Mouse (Mus musculus) forebrain, embryonic 10.5 days (tissue): ENCODE measurements around the gene Mapk10. TPM values are rescaled to one million over a fixed set of nuclear protein-coding genes. Genes with fewer than 3 reads are reported as not detected.

Source experiments
- DNase-seq: peaks from one replicate; pipeline ENCODE4 v3.0.0-alpha.2; 2017; ENCODE audit warnings: low spot score; ENCODE audit errors: extremely low spot score
- H3K27ac ChIP-seq: fragments of 300-500 bp; sonication (generic); 2 replicates; pipeline ENCODE4 v1.5.1; 2016; ENCODE audit warnings: mild to moderate bottlenecking
- H3K27me3 ChIP-seq: fragments of 300-500 bp; sonication (generic); 2 replicates; pipeline ENCODE4 v1.6.1; 2016; ENCODE audit warnings: mild to moderate bottlenecking; ENCODE audit not compliant: poor library complexity, severe bottlenecking
- H3K36me3 ChIP-seq: fragments of 300-500 bp; sonication (generic); replicated peaks from 2 replicates; pipeline ENCODE4 v1.6.1; 2016; ENCODE audit warnings: mild to moderate bottlenecking, moderate library complexity
- H3K4me1 ChIP-seq: fragments of 300-500 bp; sonication (generic); 2 replicates; pipeline ENCODE4 v1.6.1; 2016
- H3K4me3 ChIP-seq: fragments of 300-500 bp; sonication (generic); 2 replicates; pipeline ENCODE4 v1.5.1; 2016; ENCODE audit warnings: mild to moderate bottlenecking, moderate library complexity
- H3K9me3 ChIP-seq: fragments of 300-500 bp; sonication (generic); 2 replicates; pipeline ENCODE4 v1.6.1; 2016; ENCODE audit warnings: mild to moderate bottlenecking, moderate library complexity
- WGBS: fragments of 180-500 bp; shearing (Covaris S2); methylation state at CpG from one replicate; pipeline ENCODE4 v1.1.7; 2016; 5-methylcytosine and 5-hydroxymethylcytosine counted together
- polyA plus RNA-seq: library from polyadenylated mRNA; unstranded; fragments of >200 nt; fragmentation: Nextera tagmentation; extraction: Ambion mirVana; gene quantifications from 2 replicates; pipeline ENCODE4 v1.2.1, GENCODE M21; 2016

Mapk10 gene
- polyA plus RNA-seq, 1 experiment from 2014 or later: 7.7 TPM

DNA sequence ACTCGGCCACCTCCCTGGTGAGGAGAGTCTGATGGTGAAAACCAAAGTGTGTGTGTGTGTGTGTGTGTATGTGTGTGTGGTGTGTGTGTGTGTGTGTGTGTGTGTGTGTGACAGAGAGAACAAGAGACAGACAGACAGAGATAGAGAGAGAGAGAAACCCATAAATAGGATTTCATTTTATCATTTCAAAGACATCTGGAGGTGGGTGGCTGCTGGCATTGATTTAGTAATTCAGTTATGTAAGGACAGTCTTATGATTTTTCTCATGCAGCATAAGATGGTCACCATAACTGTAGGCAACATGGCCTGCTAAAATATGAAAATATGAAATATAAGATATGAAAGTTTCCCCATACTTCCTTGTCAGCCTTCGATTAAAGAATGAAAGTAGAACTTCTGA, 117.0 kb downstream of the Mapk10 start:
- Histone ChIP-seq H3K27me3 (no peaks in the 10 kb centered on the region), H3K4me1 (no peaks in the 10 kb centered on the region)
- DNase-seq: no peak

DNA sequence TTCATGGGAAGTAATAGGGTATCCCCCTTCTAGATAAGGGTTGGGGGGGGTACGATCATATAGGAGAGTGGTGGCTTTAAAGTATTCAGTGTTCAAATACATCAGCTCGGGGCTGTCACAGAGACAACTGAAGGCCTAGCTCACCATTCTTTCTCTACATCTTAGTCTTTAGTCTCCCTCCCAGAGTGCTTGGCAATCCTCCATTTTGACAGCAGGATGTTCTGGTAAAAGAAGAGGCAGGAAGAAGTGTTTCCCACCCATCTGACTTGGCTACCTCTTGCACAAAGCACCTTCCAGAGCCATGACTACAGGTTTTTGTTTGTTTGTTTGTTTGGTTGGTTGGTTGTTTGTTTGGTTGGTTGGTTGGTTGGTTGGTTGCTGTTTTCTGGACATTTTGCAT, 125.3 kb downstream of the Mapk10 start:
- DNase-seq: no peak
- Histone ChIP-seq H3K4me1 (no peaks in the 10 kb centered on the region), H3K4me3 (no peak overlapping the region), H3K36me3 (no peaks in the 10 kb centered on the region), H3K9me3 (no peaks in the 10 kb centered on the region), H3K27ac (no peak overlapping the region), H3K27me3 (no peaks in the 10 kb centered on the region)
- 95% methylated on average over 2 of the region's 2 CpGs for WGBS

More for the DNA sequence above, 117.0 kb downstream of the Mapk10 start:
- Histone ChIP-seq H3K4me3 (no peak overlapping the region), H3K9me3 (no peaks in the 10 kb centered on the region), H3K27ac (no peak overlapping the region), H3K36me3 (no peaks in the 10 kb centered on the region)
- WGBS: 95% methylated on average over 2 of the region's 2 CpGs

GRCm38 (mm10) chr5:103075451-103075850, 135.7 kb downstream of the Mapk10 start:
- peaks cover 7% of the 10 kb centered on the region for H3K4me1 ChIP-seq
- no peak for DNase-seq
- WGBS: 54% methylated on average over 8 of the region's 8 CpGs
- no peaks in the 10 kb centered on the region for H3K9me3 ChIP-seq
- H3K4me3 ChIP-seq: no peak overlapping the region
- H3K27me3 ChIP-seq: no peaks in the 10 kb centered on the region
- H3K27ac ChIP-seq: no peak overlapping the region
- no peaks in the 10 kb centered on the region for H3K36me3 ChIP-seq

- Histone ChIP-seq H3K9me3 (no peaks in the 10 kb centered on the region), H3K27me3 (no peaks in the 10 kb centered on the region), H3K4me1 (peaks cover 7% of the 10 kb centered on the region), H3K4me3 (no peak overlapping the region), H3K36me3 (no peaks in the 10 kb centered on the region), H3K27ac (no peak overlapping the region)
- DNase-seq: no peak
- whole genome bisulfite sequencing: 60% methylated on average over 6 of the region's 6 CpGs
These were observed 138.8 kb downstream of the Mapk10 start for GRCm38 (mm10) chr5:103072200-103072825.

DNA sequence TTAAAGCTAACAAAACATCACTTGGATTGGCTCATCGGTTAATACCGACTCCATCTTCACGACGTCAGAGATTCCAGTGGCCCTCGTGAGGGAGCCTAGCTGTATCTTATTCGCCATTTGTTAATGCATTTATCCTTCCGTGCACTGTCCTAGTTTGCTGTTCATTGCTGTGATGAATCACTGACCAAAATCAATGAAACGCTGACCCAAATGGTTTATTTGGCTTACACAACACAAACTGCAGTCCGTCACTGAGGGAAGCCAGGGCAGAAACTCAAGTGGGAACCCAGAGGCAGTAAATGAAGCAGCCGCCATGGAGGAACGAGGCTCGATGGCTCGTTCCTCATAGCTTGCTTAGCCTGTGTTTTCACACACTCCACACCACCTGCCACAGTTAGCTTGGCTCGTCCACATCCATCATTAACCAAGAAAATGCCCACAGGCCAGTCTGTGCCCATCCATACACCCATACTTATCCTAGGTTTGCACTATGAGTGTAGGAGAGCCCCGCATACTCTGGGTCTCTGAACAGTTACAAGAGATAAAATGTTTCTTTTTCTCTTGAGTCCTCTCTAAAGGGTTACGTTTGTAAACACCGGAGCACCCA, 140.0 kb downstream of the Mapk10 start:
- 94% methylated on average over 17 of the region's 17 CpGs for WGBS
- Histone ChIP-seq H3K27ac (no peak overlapping the region), H3K4me1 (peaks cover 7% of the 10 kb centered on the region), H3K4me3 (no peak overlapping the region), H3K36me3 (no peaks in the 10 kb centered on the region), H3K9me3 (no peaks in the 10 kb centered on the region), H3K27me3 (no peaks in the 10 kb centered on the region)
- DNase-seq: no peak

DNA sequence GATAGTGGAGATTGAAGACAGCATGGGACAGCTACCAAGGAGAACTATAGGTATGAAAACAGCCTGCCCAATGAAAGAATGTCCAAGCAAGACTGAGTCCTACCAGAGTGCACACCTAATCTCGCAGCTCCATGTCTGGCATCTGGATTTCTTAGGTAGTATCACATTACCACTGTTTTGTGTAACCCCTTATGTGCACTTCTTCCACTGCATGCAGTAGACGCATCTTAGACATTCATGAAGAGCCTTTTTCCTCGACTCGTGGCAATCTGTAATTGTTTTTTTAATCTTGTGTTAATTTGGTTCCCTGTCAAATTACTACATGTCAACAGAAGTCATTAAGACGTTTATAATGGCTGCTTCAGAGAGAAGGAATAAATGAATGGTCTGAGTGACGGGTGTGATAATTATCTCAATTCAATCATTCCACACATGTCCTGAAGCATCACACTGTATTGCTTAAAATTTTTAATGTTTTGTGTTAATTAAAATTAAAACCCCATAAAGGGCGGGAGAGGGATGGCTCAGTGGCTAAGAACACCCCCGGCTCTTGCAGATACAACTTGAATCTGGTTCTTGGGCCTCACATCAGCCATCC, 160.7 kb downstream of the Mapk10 start:
- Histone ChIP-seq H3K4me1 (no peaks in the 10 kb centered on the region), H3K4me3 (no peak overlapping the region), H3K9me3 (no peaks in the 10 kb centered on the region), H3K27ac (no peak overlapping the region), H3K36me3 (no peaks in the 10 kb centered on the region), H3K27me3 (no peaks in the 10 kb centered on the region)
- no peak for DNase-seq
- WGBS: 78% methylated on average over 8 of the region's 8 CpGs

DNA sequence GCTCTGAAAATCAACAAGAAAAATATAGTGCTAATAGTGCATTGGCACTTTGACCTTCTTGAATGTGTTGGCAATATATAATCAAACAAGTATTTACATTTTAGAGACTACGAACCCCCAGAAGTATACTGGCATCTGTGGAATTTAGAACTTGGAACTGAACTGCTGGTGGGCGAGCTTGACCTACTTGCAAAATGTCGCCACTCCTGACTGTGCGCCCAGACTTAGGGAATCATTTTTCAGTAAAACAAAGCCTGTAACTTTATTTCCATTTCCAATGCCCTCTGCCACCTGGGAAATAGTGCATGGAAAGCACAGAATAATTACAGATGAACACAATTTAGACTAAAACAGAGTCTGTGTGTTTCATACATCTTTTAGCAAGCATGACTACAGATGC, 163.1 kb downstream of the Mapk10 start:
- no peak overlapping the region for H3K27ac ChIP-seq
- no peaks in the 10 kb centered on the region for H3K36me3 ChIP-seq
- no peaks in the 10 kb centered on the region for H3K9me3 ChIP-seq
- 89% methylated on average over 4 of the region's 4 CpGs for WGBS
- H3K4me1 ChIP-seq: no peaks in the 10 kb centered on the region
- no peak for DNase-seq
- H3K4me3 ChIP-seq: no peak overlapping the region
- H3K27me3 ChIP-seq: no peaks in the 10 kb centered on the region

DNA sequence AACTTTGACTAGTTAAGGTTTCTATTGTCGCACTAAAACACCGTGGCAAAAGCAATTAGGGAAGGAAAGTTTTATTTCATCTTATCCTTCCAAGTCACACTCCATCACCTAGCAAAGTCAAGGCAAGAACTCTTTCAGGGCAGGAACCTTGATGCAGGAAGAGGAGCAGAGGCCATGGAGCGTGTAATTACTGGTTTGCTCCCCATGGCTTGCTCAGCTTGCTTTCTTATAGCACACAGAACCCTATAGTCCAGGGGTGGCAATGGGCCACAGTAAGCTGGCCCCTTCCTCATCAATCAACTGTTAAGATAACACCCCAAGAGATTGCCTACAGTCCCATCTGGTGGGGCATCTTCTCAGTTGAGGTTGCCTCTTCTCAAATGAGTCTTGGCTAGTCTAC, 173.4 kb downstream of the Mapk10 start:
- WGBS: 94% methylated on average over 3 of the region's 3 CpGs
- Histone ChIP-seq H3K9me3 (no peaks in the 10 kb centered on the region), H3K36me3 (no peaks in the 10 kb centered on the region), H3K27me3 (no peaks in the 10 kb centered on the region), H3K4me1 (no peaks in the 10 kb centered on the region), H3K27ac (no peak overlapping the region), H3K4me3 (no peak overlapping the region)
- no peak for DNase-seq

DNA sequence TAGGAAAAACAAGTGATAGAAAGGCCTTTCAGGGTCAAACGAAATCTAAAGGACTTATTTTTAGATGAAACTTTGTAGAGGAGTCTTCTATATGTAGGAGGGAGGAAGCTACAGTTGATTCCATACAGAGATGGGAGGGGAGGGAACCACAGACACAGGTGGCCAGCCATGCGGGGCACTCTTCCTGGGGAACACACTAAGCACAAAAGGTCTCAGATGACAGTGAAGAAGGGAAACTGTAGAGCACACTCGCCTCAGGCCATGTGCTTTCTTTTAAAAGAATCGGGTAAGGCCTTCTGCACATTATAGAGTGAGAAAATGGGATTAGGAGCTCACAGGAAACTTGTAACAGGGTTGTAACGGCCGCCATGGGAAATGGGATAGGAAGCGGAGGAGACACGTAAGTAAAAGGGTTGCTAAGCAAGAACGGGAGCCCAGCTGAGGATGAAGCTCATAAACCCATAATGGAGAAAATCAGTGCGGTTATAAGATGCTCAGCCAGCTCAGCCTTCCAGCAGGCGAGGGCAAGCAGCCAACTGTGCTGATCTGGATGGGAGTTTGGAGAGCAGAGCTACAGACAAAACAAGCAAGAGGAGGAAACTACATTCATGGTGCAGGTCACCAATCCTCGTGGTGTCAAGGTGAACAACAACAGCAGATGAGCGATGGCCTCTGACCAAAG, 182.1 kb downstream of the Mapk10 start:
- Histone ChIP-seq H3K4me3 (no peak overlapping the region), H3K36me3 (no peaks in the 10 kb centered on the region), H3K4me1 (no peaks in the 10 kb centered on the region), H3K27ac (no peak overlapping the region), H3K27me3 (no peaks in the 10 kb centered on the region), H3K9me3 (no peaks in the 10 kb centered on the region; the same call in 1 of the 2 replicates)
- WGBS: 69% methylated on average over 13 of the region's 13 CpGs
- no peak for DNase-seq

GRCm38 (mm10) chr5:103022504-103023172, 188.5 kb downstream of the Mapk10 start:
- no peak for DNase-seq
- H3K4me1 ChIP-seq: peaks cover 23% of the 10 kb centered on the region
- H3K4me3 ChIP-seq: no peak overlapping the region
- H3K27me3 ChIP-seq: no peaks in the 10 kb centered on the region
- 77% methylated on average over 7 of the region's 7 CpGs for WGBS
- H3K27ac ChIP-seq: 0 out of 2 replicates have a peak overlapping the region, but pooled peaks have one; percentile 30
- no peaks in the 10 kb centered on the region; the same call in 1 of the 2 replicates for H3K9me3 ChIP-seq
- H3K36me3 ChIP-seq: no peaks in the 10 kb centered on the region

DNA sequence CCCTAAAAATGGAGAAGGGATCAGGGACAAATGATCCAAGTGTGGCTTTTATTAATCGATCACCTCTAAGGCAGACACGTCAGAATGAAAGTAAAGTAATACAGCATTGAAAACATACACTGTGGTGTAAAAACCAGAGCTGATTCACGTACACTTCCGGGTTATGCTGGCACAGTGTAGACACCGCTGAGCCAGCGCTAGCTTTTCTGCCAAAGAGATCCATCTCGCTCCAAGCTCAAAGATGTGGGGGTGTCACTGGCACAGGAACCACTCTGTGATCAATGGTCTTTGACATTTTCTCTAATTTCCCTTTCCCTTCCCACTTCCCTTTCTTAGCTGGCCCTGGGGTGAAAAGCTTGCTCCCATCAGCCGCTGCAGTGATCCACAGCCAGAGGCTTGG, 189.7 kb downstream of the Mapk10 start:
- no peak overlapping the region for H3K27ac ChIP-seq
- no peaks in the 10 kb centered on the region for H3K36me3 ChIP-seq
- H3K4me1 ChIP-seq: peaks cover 23% of the 10 kb centered on the region
- H3K4me3 ChIP-seq: no peak overlapping the region
- H3K27me3 ChIP-seq: no peaks in the 10 kb centered on the region
- DNase-seq: no peak
- 83% methylated on average over 8 of the region's 8 CpGs for WGBS
- H3K9me3 ChIP-seq: no peaks in the 10 kb centered on the region; the same call in 1 of the 2 replicates

GRCm38 (mm10) chr5:103020954-103021353, 190.2 kb downstream of the Mapk10 start:
- Histone ChIP-seq H3K27me3 (no peaks in the 10 kb centered on the region), H3K4me3 (no peak overlapping the region)

More at GRCm38 (mm10) chr5:103020954-103021353, 190.2 kb downstream of the Mapk10 start:
- 49% methylated on average over 3 of the region's 3 CpGs for WGBS
- no peaks in the 10 kb centered on the region; the same call in 1 of the 2 replicates for H3K9me3 ChIP-seq
- H3K27ac ChIP-seq: no peak overlapping the region
- no peaks in the 10 kb centered on the region for H3K36me3 ChIP-seq
- peaks cover 23% of the 10 kb centered on the region for H3K4me1 ChIP-seq
- no peak for DNase-seq
